Mouse (Mus musculus) cerebellum, adult 9-10 months (tissue): ENCODE data around the gene Cct7.

Experiments
- DNase-seq: peaks from one replicate; pipeline ENCODE4 v3.0.0; 2022

Cct7 gene

GRCm38 (mm10) chr6:85452816-85453215 lies 1.5 kb downstream of the Cct7 start:
- DNase-seq, result no peak

- no peak for DNase-seq
These were observed 8.3 kb downstream of the Cct7 start for GRCm38 (mm10) chr6:85459621-85460020.

DNA sequence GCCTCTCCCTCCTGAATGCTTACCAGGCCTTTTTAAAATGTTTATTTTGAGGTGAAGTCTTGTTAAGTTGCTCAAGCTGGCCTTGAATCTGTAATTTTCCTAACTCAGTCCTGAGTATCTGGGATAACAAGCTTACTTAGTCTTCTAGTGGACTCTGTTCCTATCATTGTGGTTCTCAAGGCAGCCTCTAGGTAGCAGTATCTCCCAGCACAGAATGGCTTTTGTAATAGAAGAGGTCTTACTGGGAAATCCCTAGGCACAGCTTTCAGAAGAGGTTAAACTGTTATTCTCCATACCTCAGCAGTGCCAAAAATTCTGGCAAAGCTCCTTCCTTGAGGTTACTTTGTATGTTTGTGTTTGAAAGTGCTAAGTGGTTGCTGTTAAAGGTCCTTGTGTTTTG lies 14.1 kb downstream of the Cct7 start:
- DNase-seq, result peak; percentile 49

- no peak for DNase-seq
These were observed 18.5 kb downstream of the Cct7 start for GRCm38 (mm10) chr6:85469660-85470430.

GRCm38 (mm10) chr6:85471962-85472361 lies 20.6 kb downstream of the Cct7 start:
- DNase-seq, result no peak

- no peak for DNase-seq
These were observed 21.2 kb downstream of the Cct7 start for GRCm38 (mm10) chr6:85472542-85472941.

- DNase-seq, result no peak
These were observed 24.3 kb downstream of the Cct7 start for GRCm38 (mm10) chr6:85475581-85475980.

DNA sequence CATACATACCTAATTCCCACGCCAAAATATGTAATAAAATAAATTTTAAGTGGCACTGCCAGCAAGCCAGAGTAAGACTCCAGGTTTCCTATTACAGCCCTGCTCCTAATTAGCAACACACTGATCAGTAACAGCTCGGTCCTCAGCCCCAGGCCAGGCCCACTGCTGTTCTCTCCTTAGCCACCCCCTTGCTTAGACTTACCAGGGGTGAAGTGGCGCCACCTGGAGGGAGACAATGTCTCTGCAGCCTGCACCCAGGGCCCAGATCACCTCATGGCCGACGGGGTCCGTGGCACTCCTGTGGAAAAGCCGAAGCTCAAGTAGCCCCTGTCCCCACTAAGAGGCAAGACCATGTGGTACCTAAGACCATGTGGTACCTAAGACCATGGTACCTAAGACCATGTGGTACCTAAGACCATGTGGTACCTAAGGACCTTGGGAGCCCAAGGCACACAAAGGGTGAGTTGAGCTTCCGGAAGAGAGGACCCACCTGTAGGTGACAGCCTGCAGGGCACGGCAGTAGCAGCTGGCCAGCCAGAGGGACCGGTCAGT lies 26.1 kb downstream of the Cct7 start:
- no peak for DNase-seq

DNA sequence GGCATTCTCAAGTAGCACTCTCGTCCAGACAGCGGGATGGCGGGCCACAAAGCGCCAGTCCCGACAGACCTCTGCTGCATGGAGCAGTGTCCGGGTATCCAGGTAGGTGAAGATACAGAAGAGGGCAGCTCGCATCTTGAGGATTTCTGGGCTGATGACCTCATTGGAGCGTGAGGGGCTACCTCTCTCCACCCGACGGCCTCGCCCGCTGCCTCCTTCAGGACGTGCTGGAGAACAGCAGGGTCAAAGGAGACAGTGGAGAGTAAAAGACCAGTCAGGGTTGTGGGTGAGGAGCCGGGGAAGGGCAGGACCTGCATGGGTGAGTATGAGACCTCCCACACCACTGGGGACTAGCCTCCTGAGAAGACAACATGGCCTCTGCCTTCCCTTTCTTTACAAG lies 27.1 kb downstream of the Cct7 start:
- no peak for DNase-seq

DNA sequence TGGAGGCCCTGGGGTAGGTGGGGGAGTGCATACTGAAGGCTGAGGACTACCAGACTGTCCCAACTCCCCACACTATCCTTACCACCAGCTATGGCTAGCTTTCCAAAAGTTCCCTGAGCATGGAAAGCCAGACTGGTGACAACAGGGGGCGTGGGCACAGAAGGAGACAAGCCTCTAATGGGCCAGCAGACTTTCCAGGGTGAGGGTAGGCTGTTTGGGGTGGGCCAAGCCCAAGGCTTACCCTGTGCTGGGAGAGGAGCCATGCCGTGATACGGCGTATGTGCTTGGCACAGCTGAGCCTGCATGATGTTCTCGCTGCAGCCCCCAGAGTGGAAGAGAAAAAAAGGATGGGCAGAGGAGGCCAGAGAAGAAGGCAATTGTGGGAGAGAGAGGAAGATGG lies 28.7 kb downstream of the Cct7 start:
- no peak for DNase-seq

- no peak for DNase-seq
These were observed 29.4 kb downstream of the Cct7 start for GRCm38 (mm10) chr6:85480685-85481084.

DNA sequence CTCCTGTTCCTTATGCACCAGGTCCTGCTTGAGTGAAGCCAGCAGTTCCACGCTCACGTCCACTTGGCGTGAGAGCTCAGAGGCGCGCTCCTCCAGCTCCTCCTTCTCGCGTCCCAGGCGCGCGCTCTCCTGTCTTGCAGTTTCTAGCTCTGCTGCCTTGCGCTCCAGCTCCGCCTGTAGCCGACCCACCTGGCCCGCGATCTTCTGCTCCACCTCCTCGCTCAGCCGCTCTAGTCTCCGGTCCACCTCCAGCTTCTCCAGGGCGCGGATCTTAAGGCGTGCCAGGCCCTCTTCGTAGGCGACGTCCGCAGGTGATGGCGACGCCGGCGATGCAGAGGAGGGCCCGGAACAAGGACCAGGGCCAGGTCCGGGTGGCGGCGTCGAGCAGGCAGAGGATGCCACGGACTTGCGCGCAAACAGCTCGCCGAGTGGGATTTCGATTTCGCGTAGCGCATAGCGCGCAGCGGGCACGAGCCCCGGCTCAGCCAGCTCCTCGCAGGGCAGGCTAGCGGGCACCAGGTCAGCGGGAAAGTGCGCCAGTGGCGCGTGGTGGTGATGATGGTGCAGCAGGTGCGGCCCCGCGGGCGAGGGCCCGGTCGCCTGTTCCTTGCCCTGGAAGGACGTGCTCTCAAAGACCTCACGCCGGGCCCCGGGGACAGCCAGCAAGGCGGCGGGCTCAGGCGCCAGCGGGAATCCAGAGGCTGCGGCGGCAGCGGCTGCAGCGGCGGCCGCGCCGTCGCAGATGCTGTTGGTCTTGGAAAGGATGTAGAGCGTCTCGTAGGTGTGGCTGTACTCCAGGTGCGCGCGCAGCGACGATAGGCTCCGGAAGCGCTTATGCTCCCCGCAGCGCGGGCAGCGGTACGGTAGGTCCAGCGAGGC lies 32.8 kb downstream of the Cct7 start:
- peak; percentile 55 for DNase-seq

DNA sequence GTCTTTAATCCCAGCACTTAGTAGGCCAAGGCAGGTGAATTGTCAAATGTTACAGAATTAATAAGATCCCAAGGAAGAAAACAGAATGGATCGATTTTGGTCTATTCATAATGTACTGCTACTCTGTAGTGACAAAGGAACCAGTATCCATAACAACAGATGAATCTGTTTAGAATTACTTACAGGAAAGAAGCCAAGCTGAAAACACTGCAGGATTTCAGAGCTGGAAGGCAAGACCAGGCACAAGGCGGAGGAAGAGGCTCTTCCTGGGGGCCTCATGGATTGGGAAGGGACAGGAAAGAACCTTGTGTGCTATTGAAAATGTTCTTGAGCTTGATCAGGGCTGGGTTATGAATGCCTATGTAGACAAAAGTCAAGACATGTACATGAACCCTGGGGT lies 34.4 kb downstream of the Cct7 start:
- DNase-seq, result no peak

DNA sequence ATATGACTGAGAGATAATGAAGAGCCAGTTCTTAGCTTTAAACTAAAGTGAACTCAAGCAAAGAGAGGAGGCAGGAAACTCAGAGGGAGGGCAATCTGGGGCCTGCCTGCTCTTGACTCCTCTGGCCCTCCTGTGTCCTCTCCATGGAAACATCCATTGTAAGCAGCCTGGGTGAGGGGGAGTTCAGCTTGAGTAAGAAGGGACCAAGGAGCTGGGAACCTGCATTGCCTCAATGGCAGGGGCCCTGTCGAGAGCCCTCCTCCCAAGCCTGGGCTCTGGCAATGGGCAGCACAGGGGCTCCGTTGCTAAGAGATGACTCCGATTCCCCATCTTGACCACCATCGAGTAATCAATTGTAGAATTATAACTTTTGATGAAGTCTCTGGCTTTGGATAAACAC lies 37.2 kb downstream of the Cct7 start:
- DNase-seq, result no peak

- no peak for DNase-seq
These were observed 38.4 kb downstream of the Cct7 start for GRCm38 (mm10) chr6:85489717-85490116.

DNA sequence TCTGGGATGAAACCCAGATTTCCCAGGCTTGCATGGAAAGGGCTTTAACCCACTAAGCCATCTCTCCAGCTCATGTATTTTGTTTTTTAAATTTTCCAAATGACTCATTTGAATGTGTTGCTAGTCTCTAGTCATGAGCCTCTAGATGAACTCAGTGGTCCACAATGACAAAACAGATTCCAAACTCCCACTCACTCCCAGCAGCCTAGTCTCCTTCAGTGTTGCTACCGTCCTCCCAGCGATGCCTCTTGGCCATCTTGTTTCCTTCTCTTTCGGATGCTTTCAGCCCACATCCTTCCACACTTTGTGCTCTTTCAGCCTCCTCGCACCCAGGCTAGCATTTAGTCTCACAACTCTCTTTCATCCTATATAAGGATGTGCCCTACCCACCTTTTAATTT lies 38.9 kb downstream of the Cct7 start:
- no peak for DNase-seq

DNA sequence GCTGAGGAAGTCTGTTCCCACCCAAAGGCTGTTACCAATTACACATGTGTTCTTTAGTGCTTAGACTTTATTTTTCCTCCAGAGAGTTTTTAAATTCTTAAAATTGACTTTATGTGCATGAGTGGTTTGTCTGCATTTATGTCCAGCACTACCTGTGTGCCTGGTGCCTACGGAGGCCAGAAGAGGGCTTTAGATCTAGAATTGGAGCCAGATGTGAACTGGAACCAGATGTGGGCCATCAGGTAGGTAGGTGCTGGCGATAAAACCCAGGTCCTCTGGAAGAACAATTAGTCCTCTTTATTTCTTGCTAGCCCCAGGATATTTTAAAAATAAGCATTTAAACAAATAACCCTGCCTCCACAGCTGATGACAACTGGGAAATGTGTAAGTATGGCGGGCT lies 40.3 kb downstream of the Cct7 start:
- DNase-seq, result no peak

DNA sequence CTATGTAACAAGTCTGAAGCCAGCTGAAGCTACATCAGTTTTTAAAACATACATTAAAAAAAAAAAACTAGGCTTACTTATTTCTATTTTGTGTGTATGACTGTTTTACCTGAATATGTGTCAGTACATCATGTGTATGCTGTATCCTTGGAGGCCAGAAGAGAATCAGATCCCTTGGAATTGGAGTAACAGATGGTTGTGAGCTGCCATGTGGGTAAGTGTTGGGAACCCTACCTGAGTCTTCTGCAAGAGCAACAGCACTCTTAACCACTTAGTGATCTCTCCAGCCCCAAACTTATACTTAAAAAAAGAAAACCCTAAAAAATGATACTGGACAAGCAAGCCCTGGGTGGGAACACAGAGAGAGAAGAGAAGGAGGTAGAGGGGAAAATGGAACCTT lies 45.7 kb downstream of the Cct7 start:
- DNase-seq, result no peak

DNA sequence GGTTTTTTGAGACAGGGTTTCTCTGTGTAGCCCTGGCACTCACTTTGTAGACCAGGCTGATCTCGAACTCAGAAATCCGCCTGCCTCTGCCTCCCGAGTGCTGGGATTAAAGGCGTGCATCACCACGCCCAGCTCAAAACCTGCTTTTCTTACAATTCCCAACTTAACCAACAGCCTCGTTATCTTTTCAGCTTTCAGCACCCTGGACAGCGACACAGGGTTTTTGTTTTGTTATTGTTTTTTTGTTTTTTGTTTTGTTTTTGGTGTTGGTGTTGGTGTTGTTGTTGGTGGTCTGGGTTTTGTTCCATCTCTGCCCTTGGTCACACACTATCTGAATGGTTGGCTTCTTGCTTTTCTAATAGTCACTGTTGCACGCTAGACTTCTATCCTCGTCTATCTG lies 46.8 kb downstream of the Cct7 start:
- no peak for DNase-seq

DNA sequence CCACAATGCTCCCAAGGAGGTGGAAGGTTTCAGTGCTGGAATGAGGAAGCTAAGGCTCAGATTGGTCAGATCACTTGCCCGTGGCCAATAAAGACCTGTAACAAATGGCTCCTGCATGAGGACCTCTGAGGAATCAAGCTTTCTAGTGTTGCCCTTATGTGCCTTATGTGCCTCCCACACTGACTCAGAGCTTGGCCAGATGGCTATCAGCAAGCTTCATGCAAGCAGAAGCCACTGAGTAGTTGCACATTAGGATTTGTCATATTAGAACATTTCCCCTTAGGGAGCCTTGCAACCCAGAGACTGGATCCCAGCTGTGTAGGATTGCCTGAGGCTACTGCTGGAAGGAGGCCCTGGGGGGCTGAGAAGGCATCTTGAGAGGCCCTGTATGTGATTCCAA lies 49.1 kb downstream of the Cct7 start:
- no peak for DNase-seq

GRCm38 (mm10) chr6:85501571-85502102 lies 50.3 kb downstream of the Cct7 start:
- peak; percentile 54 for DNase-seq

GRCm38 (mm10) chr6:85502103-85502910 lies 51.0 kb downstream of the Cct7 start:
- peak; percentile 52 for DNase-seq

DNA sequence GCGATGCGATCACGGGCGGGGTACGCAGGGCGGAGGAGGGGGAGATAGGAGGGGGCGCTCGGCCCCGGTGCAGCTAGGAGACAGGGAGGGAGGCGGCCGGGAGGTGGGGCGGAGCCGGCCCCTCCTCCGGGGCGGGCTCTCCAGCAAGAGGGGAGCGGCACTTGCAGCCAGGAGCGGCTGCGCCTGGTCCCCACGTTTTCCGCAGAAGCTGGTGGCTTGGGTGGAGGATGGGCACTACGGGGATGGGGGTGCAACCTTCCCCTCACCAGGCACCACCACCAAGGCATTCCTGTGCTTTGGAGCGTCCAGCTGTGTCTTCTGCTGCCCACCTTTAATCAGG lies 51.6 kb downstream of the Cct7 start, which contains the start of gene Fbxo41:
Gene Fbxo41, minus strand, starts transcription at position 84 of the 340 bp plus-strand sequence.
- DNase-seq, result peak; percentile 71
